Mouse (Mus musculus) myocyte (in vitro differentiated cells): Measurements from ENCODE around the gene Nnmt. TPM values are rescaled to one million over a fixed set of nuclear protein-coding genes. Genes with fewer than 3 reads are reported as not detected.

Source experiments
- H3K27me3 ChIP-seq: one replicate; pipeline ENCODE4 v1.6.1; 2011; ENCODE audit not compliant: control insufficient read depth, insufficient read depth, insufficient read length
- H3K36me3 ChIP-seq: one replicate; pipeline ENCODE4 v1.6.1; 2011; ENCODE audit not compliant: control insufficient read depth, insufficient read depth
- H3K4me2 ChIP-seq: one replicate; pipeline ENCODE4 v1.6.1; 2011; ENCODE audit warnings: low read depth, control low read depth
- H3K4me3 ChIP-seq: one replicate; pipeline ENCODE4 v1.5.1; 2011; ENCODE audit warnings: mild to moderate bottlenecking, control low read depth, moderate library complexity
- H3K79me2 ChIP-seq: one replicate; pipeline ENCODE4 v1.6.1; 2011; ENCODE audit not compliant: control insufficient read depth, insufficient read depth
- H3ac ChIP-seq: one replicate; pipeline ENCODE4 v1.6.1; 2011; ENCODE audit not compliant: control insufficient read depth, insufficient read length
- CEBPB ChIP-seq: IDR thresholded peaks from 2 replicates; pipeline ENCODE4 v1.6.1; 2011; ENCODE audit warnings: mild to moderate bottlenecking, moderate library complexity; ENCODE audit not compliant: poor library complexity, insufficient read depth, severe bottlenecking
- E2F4 ChIP-seq: IDR thresholded peaks from one replicate; pipeline ENCODE4 v1.6.1; 2011; ENCODE audit warnings: mild to moderate bottlenecking, control low read depth, moderate library complexity; ENCODE audit not compliant: insufficient read depth
- MAX ChIP-seq: IDR thresholded peaks from one replicate; pipeline ENCODE4 v1.6.1; 2011; ENCODE audit warnings: low read depth, mild to moderate bottlenecking, control low read depth
- MYOD1 ChIP-seq, 3 experiments: IDR thresholded peaks; one replicate each; pipeline ENCODE4 v1.6.1; 2011; ENCODE audit warnings: control low read depth in 2 of 3, low read depth in 2 of 3, mild to moderate bottlenecking in 2 of 3, moderate library complexity in 1 of 3; ENCODE audit not compliant: insufficient read length in 2 of 3, control insufficient read depth in 1 of 3
- MYOG ChIP-seq, 3 experiments: IDR thresholded peaks; one replicate each; pipeline ENCODE4 v1.6.1; 2011; ENCODE audit warnings: control low read depth in 2 of 3, low read depth in 2 of 3, mild to moderate bottlenecking in 2 of 3; ENCODE audit not compliant: insufficient read length in 2 of 3, control insufficient read depth in 1 of 3, insufficient read depth in 1 of 3
- POLR2A ChIP-seq: IDR thresholded peaks from one replicate; pipeline ENCODE4 v1.6.1; 2011; ENCODE audit warnings: low read depth, mild to moderate bottlenecking, control low read depth, moderate library complexity; ENCODE audit not compliant: insufficient read length
- POLR2AphosphoS2 ChIP-seq: IDR thresholded peaks from one replicate; pipeline ENCODE4 v1.6.1; 2011; ENCODE audit warnings: low read depth, control low read depth; ENCODE audit not compliant: insufficient read length
- REST ChIP-seq: IDR thresholded peaks from one replicate; pipeline ENCODE4 v1.6.1; 2011; ENCODE audit warnings: mild to moderate bottlenecking, control low read depth, moderate library complexity; ENCODE audit not compliant: insufficient read depth, insufficient read length
- SRF ChIP-seq: IDR thresholded peaks from one replicate; pipeline ENCODE4 v1.6.1; 2011; ENCODE audit warnings: low read depth; ENCODE audit not compliant: control insufficient read depth, insufficient read length
- TCF12 ChIP-seq: IDR thresholded peaks from one replicate; pipeline ENCODE4 v1.6.1; 2011; ENCODE audit warnings: mild to moderate bottlenecking, control low read depth; ENCODE audit not compliant: poor library complexity, insufficient read depth, severe bottlenecking
- TCF3 ChIP-seq: IDR thresholded peaks from one replicate; pipeline ENCODE4 v1.6.1; 2011; ENCODE audit warnings: low read depth, control low read depth; ENCODE audit not compliant: insufficient read length
- USF1 ChIP-seq: IDR thresholded peaks from one replicate; pipeline ENCODE4 v1.6.1; 2011; ENCODE audit warnings: low read depth, mild to moderate bottlenecking, control low read depth, moderate library complexity
- polyA plus RNA-seq: library from polyadenylated mRNA; unstranded; fragments of >200 nt; fragmentation: generic; extraction: Trizol; gene quantifications from one replicate; pipeline ENCODE4 v1.2.1, GENCODE M21; 2012; ENCODE audit warnings: missing spikeins

Nnmt gene
- polyA plus RNA-seq, 1 experiment = 4.3 TPM

GRCm38 (mm10) chr9:48650846-48651245 is 45.9 kb upstream of the Nnmt start:
- Histone ChIP-seq H3K79me2 (no peaks in the 10 kb centered on the region), H3K36me3 (no peaks in the 10 kb centered on the region), H3K27me3 (peaks cover 21% of the 10 kb centered on the region), H3K4me2 (no peak overlapping the region), H3K4me3 (no peak overlapping the region), H3ac (no peak overlapping the region)
- no peak for TF ChIP-seq MYOD1 (IDR thresholded peaks at IDR 0.05; ENCODE audit: control insufficient read depth in 1 of 3, insufficient read length in 2 of 3, low read depth in 2 of 3)
- TF ChIP-seq MYOG (IDR thresholded peaks at IDR 0.05; ENCODE audit: control insufficient read depth in 1 of 3, insufficient read depth in 1 of 3, insufficient read length in 2 of 3, low read depth in 2 of 3) = no peak
- no peak for TF ChIP-seq POLR2AphosphoS2
- no peak for TF ChIP-seq REST
- TF ChIP-seq MAX = no peak
- TF ChIP-seq CEBPB = no peak
- TF ChIP-seq TCF12 = no peak
- no peak for TF ChIP-seq USF1

GRCm38 (mm10) chr9:48649851-48650685 is 45.1 kb upstream of the Nnmt start:
- H3K4me3 ChIP-seq = no peak overlapping the region
- no peak overlapping the region for H3ac ChIP-seq
- peaks cover 21% of the 10 kb centered on the region for H3K27me3 ChIP-seq
- no peak for TF ChIP-seq MAX
- no peak for TF ChIP-seq SRF
- no peak for TF ChIP-seq POLR2AphosphoS2
- TF ChIP-seq TCF3 = no peak
- TF ChIP-seq POLR2A = no peak
- TF ChIP-seq CEBPB = no peak
- TF ChIP-seq E2F4 = no peak
- no peak for TF ChIP-seq USF1
- TF ChIP-seq REST = no peak
- no peak for TF ChIP-seq MYOD1 (IDR thresholded peaks at IDR 0.05; ENCODE audit: control insufficient read depth in 1 of 3, insufficient read length in 2 of 3, low read depth in 2 of 3)
- TF ChIP-seq MYOG (IDR thresholded peaks at IDR 0.05; ENCODE audit: control insufficient read depth in 1 of 3, insufficient read depth in 1 of 3, insufficient read length in 2 of 3, low read depth in 2 of 3) = no peak
- TF ChIP-seq TCF12 = no peak
- no peaks in the 10 kb centered on the region for H3K79me2 ChIP-seq
- H3K4me2 ChIP-seq = no peak overlapping the region
- no peaks in the 10 kb centered on the region for H3K36me3 ChIP-seq

- no peaks in the 10 kb centered on the region for H3K79me2 ChIP-seq
- peaks cover 21% of the 10 kb centered on the region for H3K27me3 ChIP-seq
- H3K4me2 ChIP-seq = no peak overlapping the region
- no peak overlapping the region for H3ac ChIP-seq
- TF ChIP-seq SRF (no peak), USF1 (no peak), REST (no peak), E2F4 (no peak), TCF3 (no peak), CEBPB (no peak), POLR2AphosphoS2 (no peak), MYOG (IDR thresholded peaks at IDR 0.05; ENCODE audit: control insufficient read depth in 1 of 3, insufficient read depth in 1 of 3, insufficient read length in 2 of 3, low read depth in 2 of 3) (no peak), MAX (no peak), TCF12 (no peak), MYOD1 (IDR thresholded peaks at IDR 0.05; ENCODE audit: control insufficient read depth in 1 of 3, insufficient read length in 2 of 3, low read depth in 2 of 3) (no peak), POLR2A (no peak)
- H3K4me3 ChIP-seq = no peak overlapping the region
- no peaks in the 10 kb centered on the region for H3K36me3 ChIP-seq
Measured at GRCm38 (mm10) chr9:48649098-48649766, 44.3 kb upstream of the Nnmt start.

- no peak overlapping the region for H3ac ChIP-seq
Measured at GRCm38 (mm10) chr9:48648285-48649097, 43.5 kb upstream of the Nnmt start.

More at GRCm38 (mm10) chr9:48648285-48649097, 43.5 kb upstream of the Nnmt start:
- no peaks in the 10 kb centered on the region for H3K36me3 ChIP-seq
- peaks cover 21% of the 10 kb centered on the region for H3K27me3 ChIP-seq
- no peak for TF ChIP-seq MAX
- no peak for TF ChIP-seq SRF
- TF ChIP-seq TCF3 = no peak
- no peak for TF ChIP-seq TCF12
- no peak for TF ChIP-seq MYOD1 (IDR thresholded peaks at IDR 0.05; ENCODE audit: control insufficient read depth in 1 of 3, insufficient read length in 2 of 3, low read depth in 2 of 3)
- TF ChIP-seq POLR2AphosphoS2 = no peak
- no peak for TF ChIP-seq CEBPB
- no peak for TF ChIP-seq E2F4
- TF ChIP-seq POLR2A = no peak
- TF ChIP-seq REST = no peak
- TF ChIP-seq MYOG (IDR thresholded peaks at IDR 0.05; ENCODE audit: control insufficient read depth in 1 of 3, insufficient read depth in 1 of 3, insufficient read length in 2 of 3, low read depth in 2 of 3) = no peak
- no peak for TF ChIP-seq USF1
- no peak overlapping the region for H3K4me3 ChIP-seq
- H3K4me2 ChIP-seq = no peak overlapping the region
- no peaks in the 10 kb centered on the region for H3K79me2 ChIP-seq
